Mouse (Mus musculus) hindbrain, embryonic 14.5 days (tissue): ENCODE data around the gene Tmem186. TPM values are rescaled to one million over a fixed set of nuclear protein-coding genes. Genes with fewer than 3 reads are reported as not detected.

Experiments used
- ATAC-seq: fragments of 200-750 bp; cut with Nextera tagmentation; 2 replicates; pipeline ENCODE4 v1.8.0; 2017; ENCODE audit warnings: moderate number of reproducible peaks, mild to moderate bottlenecking, moderate TSS enrichment, moderate library complexity; ENCODE audit not compliant: low FRiP score
- DNase-seq: peaks from one replicate; pipeline ENCODE4 v3.0.0-alpha.2; 2015; ENCODE audit warnings: low spot score
- H3K27ac ChIP-seq: fragments of 300-500 bp; sonication (generic); 2 replicates; pipeline ENCODE4 v1.5.1; 2014; ENCODE audit warnings: mild to moderate bottlenecking, moderate library complexity
- H3K27me3 ChIP-seq: fragments of 300-500 bp; sonication (generic); 2 replicates; pipeline ENCODE4 v1.6.1; 2014; ENCODE audit warnings: mild to moderate bottlenecking, low read length, mixed read lengths; ENCODE audit not compliant: control insufficient read depth, insufficient read depth
- H3K36me3 ChIP-seq: fragments of 300-500 bp; sonication (generic); replicated peaks from 2 replicates; pipeline ENCODE4 v1.6.1; 2014; ENCODE audit not compliant: control insufficient read depth, insufficient read depth
- H3K4me1 ChIP-seq: fragments of 300-500 bp; sonication (generic); replicated peaks from 2 replicates; pipeline ENCODE4 v1.6.1; 2014; ENCODE audit warnings: antibody characterized with exemption, low read length, mixed read lengths; ENCODE audit not compliant: control insufficient read depth, insufficient read depth
- H3K4me2 ChIP-seq: fragments of 300-500 bp; sonication (generic); replicated peaks from 2 replicates; pipeline ENCODE4 v1.6.1; 2014; ENCODE audit warnings: mild to moderate bottlenecking, moderate library complexity
- H3K4me3 ChIP-seq: fragments of 300-500 bp; sonication (generic); replicated peaks from 2 replicates; pipeline ENCODE4 v1.5.1; 2014; ENCODE audit warnings: mild to moderate bottlenecking, low read length
- H3K9ac ChIP-seq: fragments of 300-500 bp; sonication (generic); 2 replicates; pipeline ENCODE4 v1.6.1; 2014
- H3K9me3 ChIP-seq: fragments of 300-500 bp; sonication (generic); 2 replicates; pipeline ENCODE4 v1.6.1; 2016; ENCODE audit warnings: low read length; ENCODE audit not compliant: control insufficient read depth
- WGBS: fragments of 180-500 bp; shearing (Covaris S2); extraction: QIAGEN DNeasy Blood & Tissue Kit; methylation state at CpG from one replicate; pipeline ENCODE4 v1.1.7; 2014; 5-methylcytosine and 5-hydroxymethylcytosine counted together
- polyA plus RNA-seq: library from polyadenylated mRNA; unstranded; fragments of >200 nt; fragmentation: Nextera tagmentation; extraction: Ambion mirVana; gene quantifications from 2 replicates; pipeline ENCODE4 v1.2.1, GENCODE M21; 2014

The Tmem186 gene
- polyA plus RNA-seq, 1 experiment from 2014 or later = 15.1 TPM

- Histone ChIP-seq H3K4me2 (no peak overlapping the region), H3K27ac (no peak overlapping the region), H3K4me3 (no peak overlapping the region), H3K9ac (no peak overlapping the region), H3K9me3 (no peaks in the 10 kb centered on the region), H3K36me3 (peaks cover 86% of the 10 kb centered on the region), H3K27me3 (no peaks in the 10 kb centered on the region), H3K4me1 (no peaks in the 10 kb centered on the region)
- no peak for DNase-seq
- no peak for ATAC-seq
- 89% methylated on average over 2 of the region's 2 CpGs for WGBS
Measured at GRCm38 (mm10) chr16:8656256-8656655, 18.7 kb upstream of the Tmem186 start.

- Histone ChIP-seq H3K9ac (no peak overlapping the region), H3K36me3 (peaks cover 86% of the 10 kb centered on the region), H3K9me3 (no peaks in the 10 kb centered on the region), H3K27me3 (no peaks in the 10 kb centered on the region), H3K4me1 (no peaks in the 10 kb centered on the region), H3K4me2 (no peak overlapping the region), H3K27ac (no peak overlapping the region), H3K4me3 (no peak overlapping the region)
- no peak for ATAC-seq
- no peak for DNase-seq
- WGBS = 82% methylated on average over 9 of the region's 9 CpGs
Measured at GRCm38 (mm10) chr16:8655599-8655998, 18.1 kb upstream of the Tmem186 start.

- Histone ChIP-seq H3K4me2 (no peak overlapping the region), H3K36me3 (peaks cover 86% of the 10 kb centered on the region), H3K4me1 (no peaks in the 10 kb centered on the region), H3K9ac (no peak overlapping the region), H3K27me3 (no peaks in the 10 kb centered on the region), H3K9me3 (no peaks in the 10 kb centered on the region), H3K27ac (no peak overlapping the region), H3K4me3 (no peak overlapping the region)
- ATAC-seq (no peak), DNase-seq (no peak)
- WGBS = 87% methylated on average over 6 of the region's 6 CpGs
Measured at GRCm38 (mm10) chr16:8655108-8655507, 17.6 kb upstream of the Tmem186 start.

- no peaks in the 10 kb centered on the region for H3K27me3 ChIP-seq
- H3K9me3 ChIP-seq = no peaks in the 10 kb centered on the region
- DNase-seq (no peak), ATAC-seq (no peak)
- H3K4me2 ChIP-seq = no peak overlapping the region
- WGBS = 96% methylated on average over 3 of the region's 3 CpGs
- H3K9ac ChIP-seq = no peak overlapping the region
- H3K4me3 ChIP-seq = no peak overlapping the region
- peaks cover 86% of the 10 kb centered on the region for H3K36me3 ChIP-seq
- H3K4me1 ChIP-seq = no peaks in the 10 kb centered on the region
- H3K27ac ChIP-seq = no peak overlapping the region
Measured at GRCm38 (mm10) chr16:8650007-8650406, 12.5 kb upstream of the Tmem186 start.

GRCm38 (mm10) chr16:8645546-8645945, 8.0 kb upstream of the Tmem186 start:
- no peak overlapping the region for H3K4me2 ChIP-seq
- H3K4me1 ChIP-seq = no peaks in the 10 kb centered on the region
- no peaks in the 10 kb centered on the region for H3K27me3 ChIP-seq
- peaks cover 78% of the 10 kb centered on the region for H3K36me3 ChIP-seq
- WGBS = 83% methylated on average over 6 of the region's 6 CpGs
- DNase-seq (no peak), ATAC-seq (no peak)
- no peaks in the 10 kb centered on the region for H3K9me3 ChIP-seq
- no peak overlapping the region for H3K9ac ChIP-seq
- H3K27ac ChIP-seq = no peak overlapping the region
- H3K4me3 ChIP-seq = no peak overlapping the region

GRCm38 (mm10) chr16:8643855-8644254, 6.3 kb upstream of the Tmem186 start:
- Histone ChIP-seq H3K9ac (no peak overlapping the region), H3K27me3 (no peaks in the 10 kb centered on the region), H3K36me3 (peaks cover 64% of the 10 kb centered on the region), H3K4me3 (no peak overlapping the region), H3K4me2 (no peak overlapping the region), H3K4me1 (0 out of 2 replicates have a peak, but pooled peaks cover under 1% of the 10 kb centered on the region), H3K27ac (no peak overlapping the region), H3K9me3 (no peaks in the 10 kb centered on the region)
- WGBS = 75% methylated on average over 2 of the region's 2 CpGs
- ATAC-seq (no peak), DNase-seq (peak; percentile 52)

- Histone ChIP-seq H3K9me3 (no peaks in the 10 kb centered on the region), H3K4me2 (no peak overlapping the region), H3K27me3 (no peaks in the 10 kb centered on the region), H3K36me3 (peaks cover 37% of the 10 kb centered on the region), H3K4me3 (no peak overlapping the region), H3K4me1 (peaks cover 15% of the 10 kb centered on the region; the same call in 1 of the 2 replicates), H3K27ac (no peak overlapping the region), H3K9ac (no peak overlapping the region)
- ATAC-seq (no peak), DNase-seq (no peak)
- WGBS = 93% methylated on average over 11 of the region's 11 CpGs
Measured at GRCm38 (mm10) chr16:8639466-8640191, 2.1 kb upstream of the Tmem186 start.

- no peak overlapping the region for H3K27ac ChIP-seq
- peak overlapping the region; percentile 79 for H3K4me3 ChIP-seq
- H3K4me2 ChIP-seq = peak overlapping the region; percentile 93
- ATAC-seq = no peak
- peaks cover 23% of the 10 kb centered on the region for H3K36me3 ChIP-seq
- no peaks in the 10 kb centered on the region for H3K27me3 ChIP-seq
- H3K9me3 ChIP-seq = no peaks in the 10 kb centered on the region
- H3K9ac ChIP-seq = peak overlapping the region; percentile 86
- H3K4me1 ChIP-seq = peaks cover 15% of the 10 kb centered on the region; the same call in 1 of the 2 replicates
- no peak for DNase-seq
- 51% methylated on average over 7 of the region's 7 CpGs for WGBS
Measured at GRCm38 (mm10) chr16:8638131-8638530, 619 bp upstream of the Tmem186 start.

GRCm38 (mm10) chr16:8636867-8637216, 670 bp downstream of the Tmem186 start:
- H3K27me3 ChIP-seq = no peaks in the 10 kb centered on the region
- WGBS = under 1% methylated on average over 13 of the region's 13 CpGs
- H3K4me2 ChIP-seq = peak overlapping the region; percentile 93
- no peaks in the 10 kb centered on the region for H3K9me3 ChIP-seq
- no peak for DNase-seq
- H3K27ac ChIP-seq = peak overlapping the region; percentile 77
- peak overlapping the region; percentile 79 for H3K4me3 ChIP-seq
- ATAC-seq = no peak; the same call in 1 of the 2 replicates
- H3K9ac ChIP-seq = peak overlapping the region; percentile 86
- peaks cover 22% of the 10 kb centered on the region for H3K36me3 ChIP-seq
- peaks cover 15% of the 10 kb centered on the region; the same call in 1 of the 2 replicates for H3K4me1 ChIP-seq
